Mouse (Mus musculus): ENCODE measurements around the gene Stx6.

Gene Stx6
- long read RNA-seq, experiment 1, full-length matches to known transcripts: 50 of 52 reads
- long read RNA-seq, experiment 1, partial matches to known transcripts: 0 of 52 reads
- long read RNA-seq, experiment 1, other reads (novel, unspliced or antisense): 2 of 52 reads
- long read RNA-seq, experiment 2, full-length matches to known transcripts: 60 of 68 reads
- long read RNA-seq, experiment 2, partial matches to known transcripts: 4 of 68 reads
- long read RNA-seq, experiment 2, other reads (novel, unspliced or antisense): 4 of 68 reads

DNA sequence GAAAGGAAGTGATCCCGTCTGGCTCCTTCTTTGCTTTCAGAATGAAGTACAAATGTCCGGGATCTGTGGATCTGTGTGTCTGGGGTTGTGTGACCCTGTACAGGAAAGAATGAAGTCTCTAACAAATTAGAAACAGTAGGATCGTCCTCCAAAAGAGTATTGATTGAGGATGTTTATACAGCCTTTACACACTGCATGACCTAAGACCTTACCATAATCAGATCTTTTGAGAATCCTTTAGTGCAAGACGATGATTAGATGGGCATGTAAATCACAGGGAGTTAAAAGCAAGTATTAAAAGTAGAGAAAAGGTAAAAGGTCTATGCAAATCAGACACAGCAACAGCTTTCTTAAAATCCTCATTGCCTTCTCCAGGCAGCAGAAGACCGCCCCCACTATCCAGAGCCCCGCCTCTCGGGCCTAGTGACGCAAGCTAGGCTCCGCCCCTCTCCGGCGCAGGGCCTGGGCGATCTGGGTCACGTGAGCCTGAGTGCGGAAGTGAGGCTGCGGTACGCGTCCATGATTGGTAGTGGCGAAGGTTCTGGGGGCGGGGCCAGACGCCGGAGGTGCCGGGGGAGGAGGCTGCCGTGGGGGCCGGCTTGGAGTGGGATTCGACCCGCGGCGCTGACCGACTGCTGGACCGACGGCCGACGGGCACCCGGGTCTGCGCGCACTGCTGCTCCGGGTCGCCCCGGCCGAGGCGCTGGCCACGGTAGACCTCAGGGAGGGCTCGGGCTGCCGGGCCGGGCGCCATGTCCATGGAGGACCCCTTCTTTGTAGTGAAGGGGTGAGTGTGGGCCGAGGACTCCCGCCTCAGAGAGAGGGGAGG lies at the start of gene Stx6:
Stx6 (plus strand) TSS at position 575 of the 829 bp plus-strand sequence.
- intact Hi-C loops (cut with DNase I): no loop called here

DNA sequence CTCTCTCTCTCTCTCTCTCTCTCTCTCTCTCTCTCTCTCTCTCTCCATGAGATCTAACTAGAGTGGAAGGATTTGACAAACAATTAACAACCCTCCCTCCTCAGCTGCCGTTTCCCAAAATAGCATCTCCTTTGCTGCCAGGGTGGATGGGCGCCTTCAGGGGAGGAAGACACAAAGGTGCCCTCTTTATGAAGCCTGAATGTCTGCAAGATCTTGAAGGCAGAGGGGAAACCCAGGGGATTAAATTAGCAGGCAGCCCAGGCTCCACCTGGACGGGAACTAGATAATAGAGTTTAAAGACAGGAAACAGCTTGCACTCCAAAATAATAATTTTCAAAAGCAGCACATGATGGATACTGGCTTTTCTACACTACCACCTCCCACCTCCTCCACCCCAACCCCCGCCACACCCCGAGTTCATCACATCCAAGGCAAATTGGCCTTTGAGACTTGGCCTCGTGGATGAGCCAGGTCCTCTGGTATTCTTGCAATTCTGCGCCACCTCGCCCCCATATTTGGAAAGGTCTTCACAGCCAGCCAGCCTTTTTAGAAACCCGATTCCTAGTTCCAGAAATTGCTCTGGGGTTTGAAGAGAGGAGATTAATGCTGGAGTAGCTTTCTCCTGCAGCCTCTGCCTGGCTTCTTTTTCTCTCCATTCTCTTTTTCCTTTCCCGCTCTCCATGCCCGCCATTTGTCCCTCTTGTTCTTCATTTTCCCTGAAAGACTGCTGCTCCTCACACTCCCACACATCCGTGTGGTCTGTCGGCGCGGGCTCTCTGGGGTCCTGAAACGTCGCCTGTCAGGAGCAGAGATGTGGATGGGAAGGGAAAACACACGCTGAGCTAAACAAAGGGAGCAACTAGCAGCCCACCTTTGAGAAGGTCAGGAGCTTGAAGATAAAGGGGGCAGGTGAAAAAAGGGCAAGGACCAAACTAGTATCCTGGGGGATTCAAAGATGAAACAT lies 48.8 kb upstream of the Stx6 start:
- intact Hi-C loops (cut with DNase I): no loop called here

GRCm38 (mm10) chr1:155111491-155111890 lies 47.0 kb upstream of the Stx6 start:
- intact Hi-C loops (cut with DNase I): no loop called here

GRCm38 (mm10) chr1:155112118-155112517 lies 46.4 kb upstream of the Stx6 start:
- intact Hi-C loops (cut with DNase I): no loop called here

DNA sequence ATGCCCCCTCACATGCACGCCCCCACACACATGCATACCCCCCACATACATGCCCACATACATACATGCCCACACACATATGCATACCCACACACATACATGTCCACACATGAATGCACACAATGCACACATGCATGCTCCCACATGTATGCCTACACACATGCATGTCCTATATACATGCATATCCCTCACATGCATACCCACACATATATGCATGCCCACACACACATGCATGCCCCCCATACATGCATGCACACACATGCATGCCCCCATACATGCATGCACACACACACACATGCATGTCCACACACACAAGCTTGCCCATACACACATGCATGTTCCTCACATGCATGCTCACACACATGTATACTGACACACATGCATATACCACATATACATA lies 45.6 kb upstream of the Stx6 start:
- intact Hi-C loops (cut with DNase I): no loop called here

- intact Hi-C loops (cut with DNase I): no loop called here
Measured at GRCm38 (mm10) chr1:155113946-155114345, 44.6 kb upstream of the Stx6 start.

- intact Hi-C loops (cut with DNase I): no loop called here
Measured at GRCm38 (mm10) chr1:155119719-155120118, 38.8 kb upstream of the Stx6 start.

DNA sequence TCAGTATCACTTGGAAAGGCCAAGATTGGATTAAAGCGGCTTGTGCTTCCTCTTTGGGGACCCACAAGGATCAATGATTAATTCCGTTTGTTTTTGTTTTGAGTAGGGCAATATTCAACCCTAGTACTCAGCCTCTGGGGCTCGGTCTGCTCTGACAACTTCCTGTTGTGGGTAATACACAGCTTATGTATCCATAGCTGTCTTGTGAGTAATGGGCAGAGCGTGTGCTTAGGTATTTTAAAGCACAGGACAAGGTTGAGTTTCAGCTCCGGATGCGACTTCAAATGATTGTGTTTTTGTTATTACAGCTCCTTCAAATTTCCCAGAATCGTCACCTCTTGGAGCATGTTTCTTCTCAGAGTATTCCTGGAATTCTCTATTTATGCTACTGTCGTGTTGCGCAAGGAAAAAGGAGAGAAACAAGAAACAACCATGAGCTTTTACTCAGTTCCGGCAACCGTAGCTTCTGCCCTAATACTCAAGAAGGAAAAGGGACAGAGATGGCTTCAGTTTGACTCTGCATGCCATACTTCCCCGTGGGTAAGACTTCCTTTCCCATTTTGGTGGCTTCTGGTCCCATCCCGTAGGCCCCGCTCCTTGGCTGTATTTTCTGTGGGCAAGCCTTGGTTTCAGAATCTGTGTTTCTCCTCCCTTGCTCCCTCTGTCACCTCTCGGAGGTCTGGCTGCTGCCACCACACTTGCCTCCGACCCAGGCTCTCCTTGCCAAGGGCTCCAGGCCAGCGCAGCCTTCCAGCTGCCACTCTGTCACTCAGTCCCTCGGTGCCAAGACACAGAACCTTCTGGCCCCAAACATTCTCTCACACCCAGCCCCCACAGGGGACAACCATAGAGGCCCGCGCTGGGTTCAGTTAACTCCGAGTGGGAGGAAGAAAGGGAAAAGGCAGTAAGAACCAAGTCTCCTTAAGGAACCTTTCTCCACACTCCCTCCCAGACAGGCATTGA lies 36.3 kb upstream of the Stx6 start:
- intact Hi-C loops (cut with DNase I): no loop called here

GRCm38 (mm10) chr1:155124397-155124796 lies 34.1 kb upstream of the Stx6 start:
- intact Hi-C loops (cut with DNase I): no loop called here

DNA sequence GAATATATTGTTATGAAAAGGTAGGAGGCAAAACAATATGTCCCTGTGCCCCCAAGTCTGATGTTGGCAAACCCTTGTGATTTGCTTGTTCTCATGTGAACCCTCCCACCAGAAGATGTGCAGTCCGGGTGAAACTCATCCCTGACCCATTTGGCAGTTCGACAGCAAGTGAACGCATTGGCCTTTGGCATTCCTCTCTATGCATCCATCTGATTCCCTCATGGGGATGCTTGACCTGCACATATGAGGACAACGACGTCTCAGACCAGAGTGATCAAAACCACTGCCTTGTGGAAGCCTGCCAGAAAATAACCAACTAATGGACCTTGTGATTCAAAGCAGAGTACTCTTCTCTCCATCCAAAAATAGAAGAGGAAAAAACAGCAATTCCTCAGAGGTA lies 31.8 kb upstream of the Stx6 start:
- intact Hi-C loops (cut with DNase I): no loop called here

DNA sequence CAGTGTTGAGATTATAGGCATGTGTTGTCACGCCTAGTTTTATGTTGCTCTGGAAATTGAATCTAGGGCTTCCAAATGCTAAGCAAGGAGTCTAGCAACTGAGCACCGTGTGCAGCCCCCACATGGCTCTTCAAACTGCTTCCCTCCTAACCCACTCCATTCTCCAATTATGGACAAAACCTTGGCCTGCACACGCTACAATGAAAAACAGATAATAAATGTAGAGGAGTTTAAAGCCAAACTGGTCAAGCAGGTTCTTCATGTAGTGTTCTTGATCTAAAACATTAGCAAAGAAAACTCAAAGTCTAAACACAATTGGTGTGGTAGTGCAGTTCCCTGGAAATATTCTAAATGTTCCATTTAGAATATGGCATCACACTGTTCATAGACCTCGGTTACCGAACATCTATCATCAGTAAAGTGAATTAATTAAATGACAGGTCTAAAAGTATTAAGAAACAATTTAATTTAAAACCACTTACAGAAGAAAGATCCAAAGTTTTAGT lies 31.0 kb upstream of the Stx6 start:
- intact Hi-C loops (cut with DNase I): no loop called here

DNA sequence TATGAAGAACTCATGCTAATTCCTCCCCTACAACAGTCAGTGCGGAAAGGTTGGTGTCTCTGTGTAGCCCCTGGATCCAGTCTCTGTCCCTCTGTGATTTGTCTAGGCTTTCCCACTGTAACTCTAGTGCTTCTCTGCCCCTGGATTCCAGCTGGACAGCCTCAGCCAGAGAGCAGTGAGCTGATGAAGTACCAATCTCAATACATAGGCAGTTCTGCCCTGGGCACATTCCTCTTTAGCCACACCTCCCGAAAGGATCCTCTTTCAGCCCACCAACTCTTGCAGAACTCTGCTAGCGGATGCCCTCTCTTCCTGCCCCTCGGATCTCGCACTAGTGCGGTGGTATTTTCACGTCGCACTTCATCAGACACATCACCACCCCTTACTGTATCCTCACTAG lies 23.6 kb upstream of the Stx6 start:
- intact Hi-C loops (cut with DNase I): no loop called here

GRCm38 (mm10) chr1:155138795-155139194 lies 19.7 kb upstream of the Stx6 start:
- intact Hi-C loops (cut with DNase I): no loop called here

DNA sequence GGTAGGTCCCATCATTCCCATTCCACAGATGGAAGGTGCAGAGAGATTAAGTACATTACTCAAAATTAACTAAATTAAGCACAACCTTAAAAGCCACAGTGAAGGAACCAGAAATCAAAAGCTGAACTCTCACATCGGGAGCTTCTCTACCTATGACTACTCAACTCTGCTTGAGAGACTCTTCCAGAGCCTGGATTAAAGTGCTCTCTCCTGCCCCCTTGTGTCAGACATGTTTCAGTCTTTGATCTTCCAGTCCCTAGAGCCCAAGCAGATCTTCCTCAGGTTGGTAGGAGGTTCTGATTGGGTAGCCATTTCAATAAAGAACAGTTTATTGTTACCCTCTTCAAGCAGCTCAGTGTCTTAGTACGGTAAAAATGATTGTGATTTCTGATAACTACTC lies 18.4 kb upstream of the Stx6 start:
- intact Hi-C loops (cut with DNase I): loop anchor here (1.0 to 5.0 kb wide), 3 partner anchors 43 to 91 kb away; partner anchors contain the start of gene Ier5

DNA sequence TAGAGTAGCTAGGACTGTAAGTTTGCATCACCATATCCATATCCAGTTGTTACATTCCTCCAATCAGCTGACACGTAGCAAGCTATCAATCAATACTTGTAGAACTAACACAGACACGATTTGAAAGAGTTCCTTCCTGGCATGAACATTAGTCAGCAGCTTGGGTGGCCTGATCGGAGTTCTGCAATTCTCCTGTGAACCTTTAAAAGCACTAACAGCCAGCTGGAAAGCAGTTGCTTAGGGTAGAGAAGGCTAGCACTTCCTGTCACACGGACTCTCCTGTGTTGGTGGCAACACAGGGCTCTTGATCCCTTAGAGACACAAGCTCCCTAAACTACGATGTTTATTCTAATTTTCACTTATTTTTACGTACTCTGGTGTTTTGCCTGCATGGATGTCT lies 12.9 kb upstream of the Stx6 start:
- intact Hi-C loops (cut with DNase I): no loop called here

- intact Hi-C loops (cut with DNase I): no loop called here
Measured at GRCm38 (mm10) chr1:155146572-155146980, 11.9 kb upstream of the Stx6 start, which contains the start of gene Mr1. Mr1 (minus strand) TSS chr1:155146814.

DNA sequence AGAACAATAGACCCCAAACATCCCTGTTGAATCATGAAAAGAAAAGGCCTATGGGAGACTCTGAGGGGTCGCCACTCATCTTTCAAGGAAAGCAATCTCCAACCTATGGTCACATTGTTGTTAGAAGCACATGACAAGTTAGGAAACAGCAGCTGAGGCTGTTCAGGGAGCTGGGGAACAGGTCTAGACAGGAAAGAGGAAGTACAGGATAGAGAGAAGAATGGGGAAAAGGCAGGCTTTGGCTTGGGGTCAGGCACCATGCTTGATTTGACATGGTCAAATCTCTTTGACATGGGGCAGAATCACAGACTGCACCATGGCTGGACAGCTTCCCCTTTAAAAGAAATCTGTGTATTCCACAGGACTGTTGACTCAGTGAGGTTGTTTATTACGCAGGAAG lies 11.3 kb upstream of the Stx6 start:
- intact Hi-C loops (cut with DNase I): no loop called here

- intact Hi-C loops (cut with DNase I): no loop called here
Measured at GRCm38 (mm10) chr1:155149403-155149802, 9.1 kb upstream of the Stx6 start.

GRCm38 (mm10) chr1:155150821-155151220 lies 7.7 kb upstream of the Stx6 start:
- intact Hi-C loops (cut with DNase I): no loop called here

DNA sequence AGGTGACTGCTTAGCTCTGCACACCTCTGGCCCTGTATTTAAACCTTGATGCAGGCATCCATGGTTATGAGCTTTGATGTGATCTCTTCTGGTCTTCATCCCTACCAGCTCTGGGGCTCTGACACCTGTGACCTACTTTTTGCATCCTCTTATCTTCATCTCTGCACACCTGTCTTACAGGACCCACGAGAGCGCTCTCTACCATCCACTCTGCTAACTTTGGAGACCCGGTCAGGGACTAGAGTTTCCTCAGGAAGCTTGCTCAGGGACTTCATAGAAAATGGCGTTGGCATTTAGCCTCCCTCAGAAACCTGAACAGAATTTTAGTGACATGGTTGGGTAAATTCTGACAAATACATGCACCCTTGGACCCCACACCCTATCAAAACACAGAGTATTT lies 4.6 kb upstream of the Stx6 start:
- intact Hi-C loops (cut with DNase I): no loop called here

All from adrenal gland (tissue).